Mouse (Mus musculus) fat pad, adult 2 months (tissue): ENCODE data around the gene Noa1.

Experiments
- DNase-seq: peaks from one replicate; pipeline ENCODE4 v3.0.0-alpha.2; 2011; ENCODE audit warnings: low read depth, low spot score; ENCODE audit errors: extremely low read depth

The Noa1 gene

DNA sequence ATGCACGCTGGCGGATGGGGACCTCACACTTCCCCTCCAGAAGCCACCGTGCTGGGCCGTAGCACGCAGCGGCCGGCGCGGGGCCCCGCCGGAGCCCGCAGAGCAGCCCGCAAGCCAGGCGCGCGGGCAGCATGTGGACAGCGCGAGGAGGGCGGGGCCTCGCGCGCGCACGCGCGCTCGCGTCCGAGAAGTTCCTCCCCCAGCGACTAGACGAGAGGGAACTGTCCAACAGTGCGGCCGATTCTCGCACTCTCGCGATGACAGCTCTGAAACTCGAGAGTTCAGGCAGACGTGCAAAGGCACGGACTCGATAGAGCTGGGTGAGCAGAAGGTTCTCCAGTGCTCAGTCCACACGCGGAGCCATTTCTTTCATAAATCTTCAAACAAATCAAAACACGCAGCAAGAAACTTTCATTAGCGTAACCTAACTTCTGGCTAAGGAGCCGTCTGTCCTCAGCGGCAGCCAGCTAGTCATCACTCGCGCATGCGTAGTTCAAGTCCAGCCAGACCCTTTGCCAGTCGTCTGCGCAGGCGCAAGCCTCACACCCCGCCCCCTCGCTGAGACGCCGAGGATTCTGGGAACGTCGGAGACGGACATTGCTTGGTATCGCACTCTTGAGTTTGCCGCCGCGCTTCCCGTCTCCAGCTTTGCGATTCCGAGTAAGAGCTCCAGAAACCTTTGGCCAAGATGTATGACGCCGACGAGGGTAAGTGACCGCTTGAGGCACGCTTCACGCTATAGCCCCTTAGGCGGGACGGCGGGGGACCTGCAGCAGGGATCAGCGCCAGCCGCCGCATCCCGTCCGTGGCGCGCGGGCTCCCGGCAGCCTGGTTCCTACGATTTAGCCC lies at the start of gene Noa1, which contains the start of gene Polr2b:
TSS of gene Noa1 (minus strand) at position 161 of the 849 bp plus-strand sequence.
TSS of gene Polr2b (plus strand) at position 224 of the 849 bp plus-strand sequence.
- peak; percentile 69 for DNase-seq

DNA sequence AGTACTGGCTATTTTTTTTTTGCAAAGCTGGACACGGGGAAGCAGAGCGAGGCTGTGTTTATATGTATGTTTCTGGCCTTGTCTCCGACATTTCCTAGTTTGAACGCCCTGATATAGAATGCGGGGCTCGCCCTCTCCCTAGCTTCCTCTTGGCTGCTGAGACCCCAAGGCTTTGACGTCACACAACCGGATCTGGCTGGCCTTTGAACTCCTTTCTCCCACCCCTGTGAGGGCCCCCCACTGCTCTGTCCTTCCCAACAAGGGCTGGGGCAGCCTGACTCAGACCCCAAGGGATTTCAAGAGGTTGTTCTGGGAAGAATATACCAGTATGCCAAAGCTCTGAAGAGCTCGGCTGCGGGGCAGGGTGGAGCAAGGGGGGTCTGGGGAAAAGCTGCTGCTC lies 48.5 kb upstream of the Noa1 start:
- no peak for DNase-seq

DNA sequence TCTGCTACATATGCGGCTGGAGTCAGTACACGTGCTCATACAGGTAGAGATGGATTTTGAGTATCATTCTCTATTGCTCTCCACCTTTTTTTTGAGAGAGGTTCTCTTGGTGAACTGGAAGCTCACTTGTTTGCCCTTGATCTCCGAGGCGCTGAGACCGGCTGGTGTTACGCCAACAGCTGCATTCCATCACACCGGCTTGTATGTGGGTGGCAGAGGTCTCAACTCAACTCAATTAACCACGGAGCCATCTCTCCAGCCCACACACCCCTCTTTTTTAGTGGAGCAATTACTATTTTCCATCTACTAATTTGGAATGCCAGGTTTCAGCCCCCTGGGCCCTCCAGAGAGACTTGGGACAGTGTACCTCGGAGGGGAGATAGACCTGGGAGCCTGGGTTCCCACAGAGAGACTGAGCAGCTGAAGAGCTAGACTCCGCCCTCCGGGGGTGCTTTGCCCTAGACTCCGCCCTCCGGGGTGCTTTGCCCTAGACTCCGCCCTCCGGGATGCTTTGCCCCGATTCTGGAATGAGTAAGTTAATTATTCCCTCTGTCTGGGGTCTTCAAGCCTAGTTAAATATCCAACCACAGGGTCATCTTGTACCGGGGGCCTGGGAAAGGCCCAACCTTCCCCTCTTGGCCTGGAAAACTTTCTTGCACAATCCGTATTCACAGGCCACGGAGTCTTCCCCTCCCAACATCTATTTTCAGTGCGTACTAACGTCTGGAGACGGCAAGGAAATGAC lies 47.7 kb upstream of the Noa1 start:
- DNase-seq = no peak

DNA sequence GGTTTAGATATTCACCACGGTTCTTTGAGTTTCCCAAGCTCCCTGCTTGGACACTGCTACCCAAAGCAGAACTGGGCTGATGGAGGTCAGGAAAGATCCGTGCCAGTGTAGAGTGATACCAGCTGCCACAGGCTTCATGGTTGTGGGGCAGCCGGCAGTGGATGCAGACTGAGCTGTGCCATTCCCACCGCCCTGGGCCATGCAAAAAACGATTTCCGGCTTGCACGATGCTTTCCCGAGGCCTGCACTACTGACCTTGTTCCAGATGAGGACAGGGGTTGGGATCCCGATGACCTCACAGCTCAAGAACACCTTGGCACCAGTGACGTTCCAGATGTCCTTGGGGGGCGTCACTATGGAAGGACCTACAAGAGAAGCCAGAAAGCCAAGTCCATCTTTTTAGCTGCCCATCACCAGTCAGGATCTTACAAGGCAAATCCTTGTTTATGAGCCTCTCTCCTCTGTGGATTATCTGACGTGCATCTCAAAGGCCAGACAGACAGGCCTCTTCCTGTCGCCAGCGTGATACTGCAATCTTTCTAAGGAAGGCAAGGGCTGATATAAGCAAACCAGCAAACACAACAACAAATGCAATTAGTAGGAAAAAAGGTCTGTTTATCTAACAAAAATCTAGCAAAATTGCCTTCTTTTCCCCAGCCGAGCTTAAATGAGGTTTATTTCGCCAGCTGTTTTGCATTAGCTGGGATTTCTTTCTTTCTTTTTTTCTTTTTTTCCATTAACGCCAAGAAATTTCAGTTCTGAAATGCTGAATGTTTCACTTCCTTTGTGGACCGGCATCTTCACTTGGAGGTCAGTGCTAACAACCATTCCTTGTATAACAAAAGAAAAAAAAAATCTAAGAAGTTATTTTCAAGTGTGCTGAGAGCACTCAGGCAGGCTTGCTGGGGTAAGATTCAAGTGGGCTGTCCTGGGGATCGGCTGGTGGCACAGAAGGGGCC lies 45.7 kb upstream of the Noa1 start:
- no peak for DNase-seq

DNA sequence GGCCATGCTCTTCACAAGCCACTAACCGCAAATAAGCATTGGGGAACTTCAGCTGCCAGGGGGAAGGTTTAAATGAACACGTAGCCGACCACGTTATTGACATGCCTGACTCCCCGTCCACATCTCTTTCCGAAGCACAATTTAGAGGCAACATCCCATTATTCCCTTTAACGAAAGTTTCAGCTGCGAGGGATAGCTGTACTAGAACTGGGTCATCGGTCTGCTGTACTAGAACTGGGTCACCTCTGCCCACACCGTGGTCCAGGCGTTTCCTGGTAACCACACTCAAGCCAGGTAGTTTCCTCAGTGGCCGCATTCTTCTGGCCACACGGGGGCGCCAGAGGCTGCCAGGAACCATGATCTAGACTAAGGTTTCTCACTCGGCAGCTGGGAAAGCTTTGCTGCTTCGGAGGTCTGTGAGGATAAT lies 44.5 kb upstream of the Noa1 start:
- no peak for DNase-seq

DNA sequence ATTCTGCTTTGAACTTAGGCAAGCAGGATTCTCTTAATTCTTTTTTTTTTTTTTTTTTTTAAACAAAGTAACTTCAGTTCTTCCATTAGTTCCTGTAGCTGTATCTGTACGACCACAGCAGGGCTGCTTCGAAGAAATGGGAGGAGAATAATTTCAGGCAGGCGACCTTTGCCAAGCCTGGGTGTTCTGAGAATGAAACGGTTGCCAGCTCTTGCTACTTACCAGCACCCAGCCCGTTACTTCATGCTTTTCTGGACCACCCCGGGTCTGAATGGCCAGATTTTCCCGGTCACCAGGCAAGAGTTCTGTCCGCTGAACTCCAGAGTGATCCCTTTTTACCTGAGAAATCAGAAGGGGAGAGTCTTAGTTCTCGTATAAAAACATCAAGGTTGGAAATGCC lies 41.8 kb upstream of the Noa1 start:
- DNase-seq = no peak

DNA sequence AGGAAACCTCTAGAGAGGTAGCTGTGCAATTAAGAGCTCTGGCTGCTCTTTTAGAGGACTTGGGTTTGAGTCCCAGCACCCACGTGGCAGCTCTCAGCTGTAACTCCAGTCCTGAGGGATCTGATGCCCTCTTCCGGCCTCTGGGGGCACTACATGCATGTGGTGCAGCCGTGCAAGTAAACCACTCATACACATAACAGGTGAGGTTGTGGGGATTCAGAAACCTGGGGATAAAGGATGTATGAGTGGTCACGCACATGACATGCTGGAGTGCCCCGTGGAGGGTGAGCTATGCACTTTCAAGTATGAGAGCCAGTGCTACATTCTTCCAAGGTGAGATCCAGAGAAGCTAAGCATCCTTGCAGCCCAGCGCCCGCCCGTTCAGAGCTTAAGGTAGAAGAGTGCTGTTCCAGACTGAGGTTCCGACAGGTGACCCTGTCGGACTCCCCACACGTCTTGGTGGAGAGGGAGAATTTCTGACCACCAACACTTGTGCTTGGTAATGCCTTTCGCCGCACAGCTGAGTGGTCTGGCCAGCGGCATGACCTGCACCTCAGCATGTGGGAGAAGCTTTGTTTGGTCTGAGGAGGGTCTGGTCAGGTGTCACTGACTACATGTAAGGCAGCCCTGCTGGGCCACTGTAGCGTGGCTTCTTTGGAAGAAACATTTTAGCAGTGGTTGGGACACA lies 40.2 kb upstream of the Noa1 start:
- DNase-seq = no peak

GRCm38 (mm10) chr5:77348901-77349300 lies 39.0 kb upstream of the Noa1 start:
- no peak for DNase-seq

GRCm38 (mm10) chr5:77340033-77340432 lies 30.1 kb upstream of the Noa1 start:
- DNase-seq = no peak

GRCm38 (mm10) chr5:77330154-77330553 lies 20.3 kb upstream of the Noa1 start:
- no peak for DNase-seq

DNA sequence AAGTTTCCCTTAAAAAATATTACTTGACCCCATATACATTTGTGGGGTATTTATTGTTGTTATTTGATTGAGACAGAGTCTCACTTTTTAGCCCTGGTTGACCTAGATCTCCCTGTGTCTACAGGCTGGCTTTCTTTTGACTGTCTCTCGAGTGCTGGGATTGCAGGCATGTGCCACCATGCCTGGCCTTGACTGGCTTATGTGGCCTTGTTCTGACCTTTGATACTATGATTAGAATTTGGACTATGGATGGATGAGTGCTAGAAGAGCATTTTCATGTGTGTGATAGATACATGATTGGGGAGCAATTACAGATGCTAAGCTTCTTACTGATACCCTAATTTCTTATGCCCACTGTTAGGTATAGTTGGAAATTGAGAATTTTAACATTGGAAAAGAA lies 15.1 kb upstream of the Noa1 start:
- DNase-seq = no peak

GRCm38 (mm10) chr5:77314986-77315385 lies 5.1 kb upstream of the Noa1 start:
- DNase-seq = peak; percentile 50

DNA sequence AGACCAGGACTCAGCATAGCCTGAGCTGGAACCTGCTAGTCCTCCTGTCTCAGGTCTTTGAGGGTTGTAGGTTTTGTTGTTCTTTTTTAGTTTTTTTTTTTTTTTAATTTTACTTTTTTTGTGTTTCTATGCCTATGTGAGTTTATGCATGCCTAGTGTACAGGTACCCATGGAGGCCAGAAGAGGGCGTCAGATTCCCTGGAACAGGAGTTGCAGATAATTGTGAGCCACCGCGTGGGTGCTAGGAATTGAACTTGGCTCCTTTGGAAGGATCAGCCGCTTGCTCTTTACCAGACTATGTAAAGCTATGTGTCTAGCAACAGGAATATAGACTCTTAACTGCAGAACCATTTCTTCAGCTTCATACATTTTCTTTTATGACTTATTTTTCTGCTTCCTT lies 4.3 kb upstream of the Noa1 start:
- DNase-seq = no peak

DNA sequence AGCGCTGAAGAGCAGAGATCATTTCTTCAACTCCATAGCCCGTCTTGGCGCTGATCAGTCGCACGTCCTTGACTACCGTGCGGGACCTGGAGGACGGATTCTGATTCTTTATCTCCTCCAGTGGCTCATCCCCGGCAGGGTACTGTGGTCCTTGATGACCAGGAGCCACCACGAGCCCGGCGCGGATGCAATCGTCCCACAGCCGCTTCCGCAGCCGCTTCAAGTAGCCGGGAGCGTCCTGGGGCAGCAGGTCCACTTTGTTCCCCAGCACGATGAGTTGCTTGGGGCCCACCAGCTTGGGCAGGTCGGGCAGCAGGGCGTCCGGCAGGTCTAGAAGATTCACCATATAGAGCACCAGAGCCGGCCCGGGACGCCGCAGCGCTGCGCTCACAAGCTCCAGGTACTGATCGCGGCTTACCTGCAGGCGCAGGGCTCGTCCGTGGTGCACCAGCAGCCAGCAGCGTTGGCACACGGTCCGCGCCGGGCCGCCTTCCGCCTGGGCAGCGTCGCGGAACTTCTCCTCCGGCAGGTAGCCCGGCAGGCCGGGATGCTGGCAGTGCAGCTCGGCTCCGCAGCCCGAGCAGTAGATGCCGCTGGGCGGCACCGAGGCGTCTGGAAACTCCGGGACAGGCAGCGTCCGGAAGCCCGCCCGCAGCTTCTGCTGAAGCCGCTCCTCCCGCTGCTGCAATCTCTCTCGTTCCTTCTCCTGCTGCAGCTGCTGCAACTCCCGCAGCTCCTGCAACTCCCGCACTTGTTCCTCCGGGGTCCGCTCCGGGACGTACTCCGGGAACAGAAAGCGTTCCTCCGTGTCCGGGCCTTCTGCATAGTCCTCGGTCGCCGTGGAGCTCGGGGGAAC lies 605 bp downstream of the Noa1 start:
- no peak for DNase-seq

DNA sequence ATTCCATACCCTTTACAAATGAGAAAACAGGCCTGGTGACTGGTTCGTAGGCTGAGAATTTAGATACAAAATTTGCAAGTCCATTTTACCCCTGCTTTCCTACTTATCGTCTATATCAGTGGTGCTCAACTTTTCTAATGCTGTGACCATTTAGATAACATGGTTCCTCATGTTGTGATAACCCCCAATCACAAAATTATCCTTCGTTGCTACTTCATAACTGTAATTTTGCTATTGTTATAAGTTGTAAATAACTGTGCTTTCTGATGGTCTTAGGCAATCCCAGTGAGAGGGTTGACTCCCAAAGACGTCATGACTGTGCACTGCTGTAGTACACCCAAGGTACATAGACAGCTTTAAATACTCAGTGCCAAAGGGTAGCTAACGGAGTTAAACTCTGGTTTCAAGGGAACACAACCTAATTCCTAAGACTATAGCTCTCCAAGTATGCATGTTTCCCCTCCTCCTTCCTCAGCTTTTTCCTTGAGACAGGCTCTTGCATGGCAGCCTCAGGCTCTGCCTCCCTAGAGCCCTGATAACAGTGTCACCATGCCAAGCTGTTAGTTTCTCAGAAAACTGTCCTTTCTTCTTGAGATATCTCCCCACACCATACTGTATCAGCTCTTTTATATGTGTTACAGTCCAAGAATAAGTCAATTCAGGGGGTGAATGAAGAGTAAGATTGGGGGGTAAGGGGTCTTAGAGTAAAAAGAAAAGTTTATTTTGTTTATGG lies 1.9 kb downstream of the Noa1 start:
- no peak for DNase-seq

DNA sequence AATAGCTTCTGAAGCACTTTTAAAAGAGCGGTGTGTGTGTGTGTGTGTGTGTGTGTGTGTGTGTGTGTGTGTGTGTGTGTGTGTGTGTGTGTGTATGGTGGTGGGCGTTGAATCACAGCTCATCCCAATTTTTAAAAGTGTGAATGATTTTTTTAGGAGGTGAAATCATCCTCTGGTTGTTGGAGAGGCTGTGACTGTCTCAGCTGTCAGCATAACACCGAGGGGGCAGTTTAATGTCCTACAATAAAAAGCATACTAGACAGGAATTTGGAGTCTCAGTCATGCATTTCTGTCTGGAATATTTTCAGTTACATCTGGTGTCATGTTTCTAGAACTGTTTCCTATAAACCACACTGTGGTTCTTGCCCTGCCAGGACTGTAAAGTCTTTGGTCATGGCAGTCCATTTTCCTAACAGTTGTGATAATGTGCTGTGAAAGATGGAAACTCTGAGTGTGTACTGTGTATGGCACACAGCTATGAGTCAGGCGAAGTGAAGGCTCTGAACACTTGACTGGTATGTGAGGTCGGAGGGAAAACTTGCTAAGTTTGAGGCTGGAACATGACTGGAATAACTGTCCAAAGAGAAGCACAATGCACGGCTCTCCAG lies 8.5 kb downstream of the Noa1 start:
- no peak for DNase-seq

DNA sequence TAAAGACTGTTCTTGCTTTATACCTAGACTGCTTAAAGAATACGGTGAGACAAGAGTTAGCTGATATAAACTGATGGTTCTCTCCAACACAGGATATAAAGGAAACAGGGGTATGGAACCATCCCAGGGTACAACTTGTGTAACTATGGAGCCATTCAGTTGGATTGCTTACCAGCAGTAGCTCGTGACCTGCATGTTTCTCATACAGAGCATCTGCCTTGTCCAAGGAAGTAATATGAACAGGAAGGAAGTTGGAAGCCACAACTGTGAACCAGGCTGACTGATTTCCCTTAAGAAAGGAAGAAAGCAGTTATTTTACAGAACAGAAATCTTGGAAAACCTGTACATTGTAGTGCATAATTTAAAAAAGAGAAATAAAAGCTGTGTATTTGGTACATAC lies 10.4 kb downstream of the Noa1 start:
- DNase-seq = no peak

DNA sequence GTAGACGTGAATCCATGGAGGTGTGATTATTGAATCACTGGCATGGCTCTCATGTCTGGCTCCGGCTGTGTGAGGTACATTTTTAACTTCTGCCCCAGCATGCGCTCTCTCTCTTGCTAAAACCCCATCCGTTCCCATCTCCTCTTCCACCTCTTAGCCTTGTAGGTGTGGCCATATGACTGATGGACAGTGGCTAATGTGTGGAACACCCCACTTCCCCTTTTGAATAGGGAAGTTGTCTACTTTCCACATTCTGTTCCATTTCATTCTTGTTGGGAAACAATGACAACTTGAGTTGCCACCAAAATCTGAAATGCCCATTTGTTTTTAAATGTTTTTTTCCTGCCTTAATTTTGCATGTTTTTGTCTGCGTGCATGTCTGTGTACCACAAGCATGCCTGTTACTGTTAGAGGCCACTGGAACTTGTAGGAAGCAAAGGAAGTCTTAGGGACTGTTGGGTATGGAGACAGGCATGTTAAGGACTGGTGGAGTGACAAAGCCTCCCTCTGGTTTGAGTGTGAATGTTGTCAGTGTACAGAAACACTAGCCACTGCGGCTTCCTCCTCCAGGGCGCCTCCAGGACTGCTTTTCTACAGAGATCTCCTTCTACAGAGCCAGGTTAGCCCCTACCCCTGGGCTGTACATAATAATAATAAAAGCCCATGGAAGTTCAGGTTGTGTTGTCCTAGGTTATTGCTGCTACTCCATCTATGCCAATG lies 16.9 kb downstream of the Noa1 start:
- DNase-seq = no peak
